Mouse (Mus musculus): ENCODE data around the gene Sertad2. TPM values are rescaled to one million over a fixed set of nuclear protein-coding genes. Genes with fewer than 3 reads are reported as not detected.

Sertad2 gene
- polyA plus RNA-seq, 1 experiment from 2014 or later, result 29.8 TPM

DNA sequence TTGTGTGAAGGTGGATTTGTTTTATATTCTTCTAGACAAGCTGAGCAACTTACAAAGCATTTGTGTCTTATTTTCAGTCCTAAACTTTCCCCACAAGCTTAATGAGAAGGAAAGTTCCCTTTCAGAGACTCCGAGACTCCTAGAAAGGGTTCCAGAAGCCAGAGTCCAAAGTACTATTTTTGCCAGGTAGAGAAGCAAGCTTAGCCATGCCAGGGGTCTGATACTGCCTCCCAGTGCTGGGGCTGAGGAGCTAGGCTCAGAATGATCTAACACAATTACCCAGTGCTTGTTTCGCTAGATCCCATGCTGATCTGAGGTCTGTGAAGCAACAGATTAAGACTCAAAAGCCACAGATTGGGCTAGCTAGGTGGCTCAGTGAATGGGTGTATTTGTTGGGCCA is 84.1 kb downstream of the Sertad2 start:
- no peaks in the 10 kb centered on the region for H3K9me3 ChIP-seq
- no peaks in the 10 kb centered on the region for H3K27me3 ChIP-seq
- no peak for ATAC-seq
- no peak overlapping the region for H3K27ac ChIP-seq
- no peaks in the 10 kb centered on the region for H3K4me1 ChIP-seq (replicated peaks)
- no peaks in the 10 kb centered on the region for H3K36me3 ChIP-seq
- no peak overlapping the region for H3K9ac ChIP-seq (replicated peaks)
- 68% methylated on average over 2 of the region's 2 CpGs for WGBS
- no peak overlapping the region for H3K4me3 ChIP-seq (replicated peaks)
- H3K4me2 ChIP-seq (replicated peaks), result no peak overlapping the region

DNA sequence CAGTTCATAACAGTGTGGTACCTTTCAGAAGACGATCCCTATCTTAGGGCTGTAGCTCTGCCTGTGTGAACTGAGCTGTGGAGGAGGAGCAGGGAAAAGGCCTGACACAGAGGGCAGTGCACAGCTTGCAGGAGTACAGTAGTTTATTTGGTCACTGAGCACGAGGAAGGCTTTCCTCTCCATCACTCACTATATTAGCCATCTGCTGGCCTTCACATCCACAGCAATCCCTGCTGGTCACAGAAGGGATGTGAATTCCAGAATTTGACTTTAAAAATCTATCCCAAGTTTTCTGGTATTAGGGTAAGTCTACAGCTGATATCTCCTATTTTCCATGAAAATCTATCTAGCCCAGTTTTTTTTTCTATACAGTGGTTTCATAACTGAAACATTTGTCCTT is 85.2 kb downstream of the Sertad2 start:
- Histone ChIP-seq H3K27me3 (no peaks in the 10 kb centered on the region), H3K9ac (replicated peaks) (no peak overlapping the region), H3K9me3 (no peaks in the 10 kb centered on the region), H3K27ac (no peak overlapping the region), H3K4me1 (replicated peaks) (peaks cover 6% of the 10 kb centered on the region), H3K4me3 (replicated peaks) (no peak overlapping the region), H3K4me2 (replicated peaks) (no peak overlapping the region), H3K36me3 (no peaks in the 10 kb centered on the region)
- no peak for ATAC-seq
- 51% methylated on average over 2 of the region's 2 CpGs for WGBS

DNA sequence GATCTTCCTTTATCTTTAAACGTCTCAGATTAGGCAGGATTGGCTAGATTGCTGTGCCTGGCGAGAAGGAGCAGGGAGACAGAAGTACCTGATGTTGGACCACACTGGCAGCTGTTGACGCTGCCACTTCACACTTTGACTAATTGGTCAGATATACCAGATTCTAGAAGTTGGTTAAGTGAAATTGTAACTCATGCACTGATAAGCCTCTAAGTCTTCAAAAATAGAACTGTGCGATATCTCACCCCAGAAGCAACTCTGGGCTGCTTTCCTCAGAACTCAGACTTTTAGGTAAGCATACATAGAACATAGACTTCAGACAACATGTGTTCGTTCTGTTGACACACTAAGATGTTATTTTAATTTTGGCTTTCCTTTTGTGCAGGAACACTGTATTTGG is 86.6 kb downstream of the Sertad2 start:
- ATAC-seq, result no peak
- 95% methylated on average over 5 of the region's 5 CpGs for WGBS

DNA sequence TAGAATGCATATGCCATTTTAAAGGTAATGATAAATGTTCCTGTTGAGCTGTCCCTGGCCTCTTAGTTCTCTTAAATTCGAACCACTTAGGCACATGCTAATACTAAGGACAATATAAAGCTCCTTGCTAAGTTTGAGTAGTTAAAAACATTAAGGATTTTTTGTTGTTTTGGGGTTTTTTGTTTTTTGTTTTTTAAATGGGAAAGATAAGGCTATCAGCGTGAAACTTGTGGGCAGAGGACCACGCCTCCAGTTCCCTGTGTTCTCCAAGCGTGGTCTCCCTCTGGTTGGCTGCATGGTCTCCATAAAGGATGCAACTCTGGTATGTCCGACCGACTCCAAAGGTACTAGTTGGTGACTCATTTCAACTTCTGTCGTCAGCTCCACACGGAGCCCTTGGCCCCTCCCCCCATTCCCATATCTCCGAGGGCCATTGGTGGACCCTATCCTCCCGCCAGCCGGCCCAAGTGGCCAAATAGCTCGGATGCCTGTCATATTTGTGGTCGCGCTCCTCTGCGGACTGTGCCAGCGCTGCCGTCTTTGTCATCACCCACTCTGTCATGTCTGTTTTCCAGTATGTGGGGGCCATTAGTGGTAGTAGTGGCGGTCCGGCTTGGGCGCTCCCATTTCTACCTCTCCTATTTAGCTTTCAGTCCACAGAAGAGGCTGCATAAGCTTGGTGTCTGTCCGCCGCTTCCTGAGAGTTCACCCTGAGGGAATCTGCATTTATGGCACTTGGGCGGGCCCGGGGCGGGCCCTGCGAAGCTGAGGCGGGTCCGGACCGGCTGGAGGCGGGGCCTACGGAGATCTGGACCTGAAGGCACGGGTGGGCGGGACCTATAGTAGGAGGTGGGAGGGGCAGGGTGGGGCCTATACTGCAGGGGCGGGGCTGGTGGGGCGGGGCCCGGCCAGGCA is 88.2 kb downstream of the Sertad2 start:
- ATAC-seq, result peak; percentile 91

More for the DNA sequence above, 86.6 kb downstream of the Sertad2 start:
- no peak overlapping the region for H3K4me3 ChIP-seq (replicated peaks)
- no peaks in the 10 kb centered on the region for H3K9me3 ChIP-seq
- no peaks in the 10 kb centered on the region for H3K36me3 ChIP-seq
- H3K27ac ChIP-seq, result no peak overlapping the region
- H3K4me1 ChIP-seq (replicated peaks), result peaks cover 21% of the 10 kb centered on the region
- H3K9ac ChIP-seq (replicated peaks), result no peak overlapping the region
- H3K4me2 ChIP-seq (replicated peaks), result no peak overlapping the region
- no peaks in the 10 kb centered on the region for H3K27me3 ChIP-seq

DNA sequence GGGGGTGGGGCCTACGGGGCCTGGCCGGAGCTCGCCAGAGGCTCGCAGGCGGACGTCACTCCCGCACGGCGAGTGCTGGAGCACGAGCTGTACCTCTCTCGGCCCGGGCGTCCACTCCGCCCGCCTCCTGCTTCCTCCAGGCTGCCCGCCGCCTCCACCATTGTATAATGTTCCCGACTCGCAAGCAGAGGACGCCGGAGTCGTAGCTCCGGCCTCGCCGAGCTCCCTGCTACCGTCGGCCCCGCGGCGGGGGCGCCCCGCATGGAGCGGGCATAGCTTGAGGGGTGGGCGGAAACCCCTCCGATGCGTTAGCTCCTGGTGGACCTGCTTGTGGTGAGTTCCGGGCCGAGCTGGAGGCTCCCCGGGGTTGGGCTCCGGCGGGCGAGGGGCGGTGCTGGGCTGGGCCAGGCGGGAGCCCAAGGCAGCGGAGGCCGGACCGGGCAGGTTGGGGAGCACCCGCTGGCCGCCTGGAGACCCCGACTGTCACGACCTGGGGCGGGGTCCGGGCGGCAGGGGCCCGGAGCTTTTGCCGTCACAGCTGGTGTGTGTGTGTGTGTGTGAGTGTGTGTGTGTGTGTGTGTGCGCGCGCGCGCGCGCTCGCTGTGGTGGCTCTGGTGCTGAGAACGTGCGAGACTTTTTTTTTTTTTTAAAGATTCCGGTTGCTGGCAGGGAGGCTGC is 89.0 kb downstream of the Sertad2 start:
- Histone ChIP-seq H3K4me1 (replicated peaks) (peaks cover 38% of the 10 kb centered on the region), H3K27me3 (no peaks in the 10 kb centered on the region), H3K36me3 (no peaks in the 10 kb centered on the region), H3K9me3 (no peaks in the 10 kb centered on the region), H3K4me2 (replicated peaks) (peak overlapping the region; percentile 75), H3K9ac (replicated peaks) (peak overlapping the region; percentile 90), H3K27ac (peak overlapping the region; percentile 93), H3K4me3 (replicated peaks) (peak overlapping the region; percentile 82)
- peak; percentile 96 for ATAC-seq
- under 1% methylated on average over 65 of the region's 67 CpGs for WGBS

More for the DNA sequence above, 88.2 kb downstream of the Sertad2 start:
- H3K36me3 ChIP-seq, result no peaks in the 10 kb centered on the region
- peak overlapping the region; percentile 75 for H3K4me2 ChIP-seq (replicated peaks)
- no peaks in the 10 kb centered on the region for H3K9me3 ChIP-seq
- H3K4me1 ChIP-seq (replicated peaks), result peaks cover 36% of the 10 kb centered on the region
- 3% methylated on average over 33 of the region's 36 CpGs for WGBS
- peak overlapping the region; percentile 90 for H3K9ac ChIP-seq (replicated peaks)
- H3K27me3 ChIP-seq, result no peaks in the 10 kb centered on the region
- peak overlapping the region; percentile 82 for H3K4me3 ChIP-seq (replicated peaks)
- peak overlapping the region; percentile 93 for H3K27ac ChIP-seq

DNA sequence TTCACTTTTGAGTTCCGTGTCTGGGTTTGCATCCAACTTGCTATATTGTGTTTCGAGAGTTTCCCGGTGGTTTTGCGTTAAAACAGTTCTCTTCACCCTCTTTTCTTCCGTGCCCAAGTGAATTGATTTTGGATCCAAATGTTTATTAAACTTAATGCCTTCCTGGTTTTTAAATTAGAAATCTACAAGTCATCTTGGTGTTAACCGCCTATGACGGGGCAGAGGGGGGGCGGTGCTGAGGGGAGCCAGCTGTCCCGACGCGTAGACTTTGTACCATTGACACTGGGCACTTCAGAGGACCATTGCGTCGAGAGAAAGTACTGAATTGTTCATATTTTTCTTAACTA is 89.5 kb downstream of the Sertad2 start:
- no peak for ATAC-seq
- H3K4me2 ChIP-seq (replicated peaks), result peak overlapping the region; percentile 75
- H3K36me3 ChIP-seq, result no peaks in the 10 kb centered on the region
- H3K4me3 ChIP-seq (replicated peaks), result peak overlapping the region; percentile 82
- H3K9ac ChIP-seq (replicated peaks), result peak overlapping the region; percentile 90
- peaks cover 38% of the 10 kb centered on the region for H3K4me1 ChIP-seq (replicated peaks)
- WGBS, result under 1% methylated on average over 13 of the region's 13 CpGs
- peak overlapping the region; percentile 93 for H3K27ac ChIP-seq
- H3K27me3 ChIP-seq, result no peaks in the 10 kb centered on the region
- H3K9me3 ChIP-seq, result no peaks in the 10 kb centered on the region

DNA sequence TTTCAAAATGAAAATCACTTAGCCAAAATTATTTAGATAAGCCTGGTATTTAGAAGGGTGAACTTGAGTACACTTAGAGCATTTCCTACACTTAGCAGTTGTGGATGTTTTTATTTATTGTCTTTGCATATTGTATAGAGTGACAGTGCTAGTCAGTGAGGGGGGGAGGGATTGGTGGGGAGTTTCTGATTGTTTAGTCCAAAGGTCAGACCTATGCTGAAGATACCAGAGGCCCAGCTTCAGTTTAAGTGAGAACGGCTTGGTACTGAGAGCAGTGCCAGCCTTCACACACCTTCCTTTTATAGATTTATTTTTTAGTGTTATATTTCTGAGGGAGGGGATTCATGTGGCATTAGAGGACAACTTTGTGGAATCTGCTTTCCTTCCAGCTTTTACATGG is 91.5 kb downstream of the Sertad2 start:
- 73% methylated on average over 1 of the region's 1 CpGs for WGBS
- Histone ChIP-seq H3K9ac (replicated peaks) (no peak overlapping the region), H3K36me3 (no peaks in the 10 kb centered on the region), H3K4me1 (replicated peaks) (peaks cover 49% of the 10 kb centered on the region), H3K4me2 (replicated peaks) (0 out of 2 replicates have a peak overlapping the region, but pooled peaks have one; percentile 11), H3K9me3 (no peaks in the 10 kb centered on the region), H3K27ac (no peak overlapping the region), H3K27me3 (no peaks in the 10 kb centered on the region), H3K4me3 (replicated peaks) (no peak overlapping the region)
- ATAC-seq, result no peak

DNA sequence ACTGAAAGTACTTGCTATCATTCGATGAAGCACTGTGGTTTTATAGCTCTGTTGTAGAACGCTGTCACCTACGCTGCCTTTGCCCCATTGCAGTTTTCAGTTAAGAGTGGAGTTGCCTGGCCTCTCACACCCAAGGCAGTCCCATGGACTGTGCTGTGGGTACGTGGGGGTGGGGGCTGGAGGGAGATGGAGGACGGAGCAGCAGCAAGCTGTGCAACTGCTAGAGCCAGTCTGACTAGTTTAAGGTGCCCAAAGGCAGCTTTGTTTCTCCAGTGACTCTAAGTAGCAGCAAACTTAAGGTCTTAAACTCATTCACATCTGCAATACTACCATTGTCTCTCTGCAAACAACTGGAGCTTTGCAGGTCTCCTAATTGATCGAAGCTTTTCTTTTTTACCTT is 92.6 kb downstream of the Sertad2 start:
- H3K27me3 ChIP-seq, result no peaks in the 10 kb centered on the region
- no peak overlapping the region for H3K9ac ChIP-seq (replicated peaks)
- H3K4me1 ChIP-seq (replicated peaks), result peaks cover 60% of the 10 kb centered on the region
- H3K36me3 ChIP-seq, result no peaks in the 10 kb centered on the region
- no peak overlapping the region for H3K27ac ChIP-seq
- H3K4me3 ChIP-seq (replicated peaks), result no peak overlapping the region
- no peaks in the 10 kb centered on the region for H3K9me3 ChIP-seq
- ATAC-seq, result no peak
- WGBS, result 18% methylated on average over 6 of the region's 6 CpGs
- H3K4me2 ChIP-seq (replicated peaks), result peak overlapping the region; percentile 23

DNA sequence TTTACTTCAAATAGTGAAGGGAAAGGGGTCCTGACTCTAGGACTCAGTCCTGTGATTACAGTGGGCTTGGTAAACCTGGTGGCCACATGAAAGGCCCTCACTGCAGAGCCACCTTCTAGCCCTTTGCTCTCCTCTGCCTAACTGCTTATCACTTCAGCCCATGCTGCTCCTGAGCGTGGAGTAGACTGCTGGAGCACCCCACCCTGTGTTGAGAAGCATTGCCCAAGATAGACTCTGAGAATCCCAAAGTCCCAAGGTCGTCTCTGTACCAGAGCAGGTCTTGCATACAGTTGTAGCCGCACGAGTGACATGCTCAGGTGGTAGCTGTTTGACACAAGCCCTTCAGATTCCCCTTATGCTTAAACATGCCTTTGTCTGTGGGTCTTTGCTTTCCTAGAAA is 93.1 kb downstream of the Sertad2 start:
- H3K27ac ChIP-seq, result no peak overlapping the region
- H3K36me3 ChIP-seq, result no peaks in the 10 kb centered on the region
- H3K4me2 ChIP-seq (replicated peaks), result no peak overlapping the region; the same call in 1 of the 2 replicates
- WGBS, result 60% methylated on average over 4 of the region's 4 CpGs
- no peaks in the 10 kb centered on the region for H3K9me3 ChIP-seq
- H3K4me3 ChIP-seq (replicated peaks), result no peak overlapping the region
- H3K9ac ChIP-seq (replicated peaks), result no peak overlapping the region
- peaks cover 65% of the 10 kb centered on the region for H3K4me1 ChIP-seq (replicated peaks)
- no peak for ATAC-seq
- no peaks in the 10 kb centered on the region for H3K27me3 ChIP-seq

DNA sequence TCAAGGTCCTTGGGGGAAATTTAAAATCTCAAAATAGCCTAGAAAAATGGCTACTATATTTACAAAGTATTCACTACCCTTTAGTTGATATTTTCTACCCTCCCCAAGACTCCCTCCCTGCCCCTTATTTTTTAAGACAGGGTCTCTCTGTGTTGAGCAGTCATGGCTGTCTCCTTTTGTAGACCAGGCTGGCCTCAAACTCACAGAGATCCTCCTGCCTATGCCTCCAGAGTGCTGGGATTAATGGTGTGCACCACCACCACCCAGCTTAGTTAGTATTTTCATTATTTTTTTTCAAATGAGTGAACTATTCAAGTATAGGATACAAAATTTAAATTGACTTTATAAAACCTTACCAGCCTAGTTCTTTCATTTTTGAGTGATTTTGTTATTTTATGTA is 94.0 kb downstream of the Sertad2 start:
- no peaks in the 10 kb centered on the region for H3K9me3 ChIP-seq
- H3K4me2 ChIP-seq (replicated peaks), result no peak overlapping the region
- no peak overlapping the region for H3K9ac ChIP-seq (replicated peaks)
- ATAC-seq, result no peak
- no peak overlapping the region for H3K4me3 ChIP-seq (replicated peaks)
- no peak overlapping the region for H3K27ac ChIP-seq
- H3K36me3 ChIP-seq, result no peaks in the 10 kb centered on the region
- H3K27me3 ChIP-seq, result no peaks in the 10 kb centered on the region
- peaks cover 66% of the 10 kb centered on the region for H3K4me1 ChIP-seq (replicated peaks)

DNA sequence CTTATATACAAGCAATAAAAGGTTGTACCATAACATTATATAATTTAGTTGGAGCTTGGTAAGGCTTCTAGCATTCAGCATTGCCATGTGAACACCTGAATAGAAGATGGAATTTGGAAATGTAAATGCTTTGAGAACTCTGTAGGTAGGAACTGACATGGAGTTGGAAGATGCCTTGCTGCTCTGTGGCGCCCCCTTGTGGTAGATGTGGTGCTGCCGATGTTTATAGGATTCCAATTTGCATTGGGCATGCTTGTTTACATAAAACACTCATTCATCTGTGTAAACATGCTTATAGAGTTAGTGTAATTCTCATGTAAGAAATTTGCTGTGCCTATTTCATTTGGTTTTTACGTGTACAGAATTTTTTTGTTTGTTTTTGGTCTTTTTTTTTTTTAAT is 95.8 kb downstream of the Sertad2 start:
- Histone ChIP-seq H3K4me3 (replicated peaks) (no peak overlapping the region), H3K27ac (no peak overlapping the region), H3K9ac (replicated peaks) (no peak overlapping the region), H3K9me3 (no peaks in the 10 kb centered on the region), H3K4me2 (replicated peaks) (no peak overlapping the region), H3K36me3 (no peaks in the 10 kb centered on the region), H3K27me3 (no peaks in the 10 kb centered on the region), H3K4me1 (replicated peaks) (peaks cover 63% of the 10 kb centered on the region)
- 27% methylated on average over 3 of the region's 3 CpGs for WGBS
- no peak for ATAC-seq

DNA sequence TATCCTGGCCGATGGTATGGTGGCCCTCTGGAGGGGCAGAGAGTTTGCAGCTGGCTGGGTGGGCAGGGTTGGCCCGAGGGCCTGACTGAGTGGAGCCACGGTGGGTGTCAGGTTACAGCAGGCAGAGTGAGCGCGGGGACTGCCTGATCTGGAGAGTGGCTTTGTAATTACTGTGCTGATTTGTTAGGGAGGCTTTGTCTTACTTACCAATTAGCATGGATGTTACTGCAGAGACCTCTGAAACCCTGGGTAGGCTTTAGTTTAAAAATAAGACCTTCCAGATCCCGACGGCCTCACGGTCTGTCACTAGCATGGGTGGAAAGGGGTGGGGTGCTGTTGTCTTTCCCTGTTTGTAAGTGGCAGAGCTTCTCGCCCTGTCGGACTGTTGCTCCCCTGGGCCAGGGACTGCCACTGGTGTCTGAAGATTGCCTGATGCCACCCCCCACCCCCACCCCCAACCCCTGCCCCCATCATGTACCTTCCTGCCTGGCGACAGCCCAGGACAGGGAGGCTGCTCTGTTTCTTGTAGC is 96.9 kb downstream of the Sertad2 start:
- Histone ChIP-seq H3K27ac (peak overlapping the region; percentile 75), H3K4me1 (replicated peaks) (peaks cover 62% of the 10 kb centered on the region), H3K36me3 (no peaks in the 10 kb centered on the region), H3K4me3 (replicated peaks) (peak overlapping the region; percentile 2; the same call in 1 of the 2 replicates), H3K27me3 (no peaks in the 10 kb centered on the region), H3K9me3 (no peaks in the 10 kb centered on the region), H3K4me2 (replicated peaks) (peak overlapping the region; percentile 44), H3K9ac (replicated peaks) (peak overlapping the region; percentile 54)
- ATAC-seq, result peak; percentile 88
- 1% methylated on average over 11 of the region's 11 CpGs for WGBS
